Mouse (Mus musculus) intestine, postnatal 0 days (tissue): ENCODE measurements around the gene Ift81. TPM values are rescaled to one million over a fixed set of nuclear protein-coding genes. Genes with fewer than 3 reads are reported as not detected.

Experiments used
- ATAC-seq: fragments of 200-750 bp; cut with Nextera tagmentation; 2 replicates; pipeline ENCODE4 v1.8.0; 2017; ENCODE audit warnings: mild to moderate bottlenecking, moderate TSS enrichment, moderate library complexity
- H3K27ac ChIP-seq: fragments of 300-500 bp; sonication (generic); 2 replicates; pipeline ENCODE4 v1.5.1; 2014; ENCODE audit warnings: mild to moderate bottlenecking, low read depth, low read length, moderate library complexity
- H3K27me3 ChIP-seq: fragments of 300-500 bp; sonication (generic); replicated peaks from 2 replicates; pipeline ENCODE4 v1.6.1; 2014; ENCODE audit warnings: low read length, mixed read lengths; ENCODE audit not compliant: control insufficient read depth, insufficient read depth
- H3K36me3 ChIP-seq: fragments of 300-500 bp; sonication (generic); 2 replicates; pipeline ENCODE4 v1.6.1; 2014; ENCODE audit warnings: mild to moderate bottlenecking, moderate library complexity; ENCODE audit not compliant: control insufficient read depth, insufficient read depth
- H3K4me1 ChIP-seq: fragments of 300-500 bp; sonication (generic); replicated peaks from 2 replicates; pipeline ENCODE4 v1.6.1; 2014; ENCODE audit warnings: antibody characterized with exemption, low read length, mixed read lengths; ENCODE audit not compliant: control insufficient read depth, insufficient read depth
- H3K4me2 ChIP-seq: fragments of 300-500 bp; sonication (generic); replicated peaks from 2 replicates; pipeline ENCODE4 v1.6.1; 2014; ENCODE audit warnings: low read depth, mild to moderate bottlenecking, moderate library complexity
- H3K4me3 ChIP-seq: fragments of 300-500 bp; sonication (generic); 2 replicates; pipeline ENCODE4 v1.5.1; 2014; ENCODE audit warnings: low read depth, low read length
- H3K9ac ChIP-seq: fragments of 300-500 bp; sonication (generic); 2 replicates; pipeline ENCODE4 v1.6.1; 2014; ENCODE audit warnings: mild to moderate bottlenecking, low read depth, low read length
- H3K9me3 ChIP-seq: fragments of 300-500 bp; sonication (generic); 2 replicates; pipeline ENCODE4 v1.6.1; 2016; ENCODE audit warnings: mixed run types; ENCODE audit not compliant: control insufficient read depth
- CTCF ChIP-seq: sonication (generic); IDR thresholded peaks from 2 replicates; pipeline ENCODE4 v1.5.1; 2016; ENCODE audit warnings: low read depth, mild to moderate bottlenecking, control low read depth, antibody characterized with exemption, moderate library complexity
- WGBS: fragments of 180-500 bp; shearing (Covaris S2); extraction: QIAGEN DNeasy Blood & Tissue Kit; methylation state at CpG from one replicate; pipeline ENCODE4 v1.1.7; 2014; 5-methylcytosine and 5-hydroxymethylcytosine counted together
- polyA plus RNA-seq: library from polyadenylated mRNA; unstranded; fragments of >200 nt; fragmentation: Nextera tagmentation; extraction: Ambion mirVana; gene quantifications from 2 replicates; pipeline ENCODE4 v1.2.1, GENCODE M21; 2015

The Ift81 gene
- polyA plus RNA-seq, 1 experiment from 2014 or later = 11.7 TPM

- Histone ChIP-seq H3K36me3 (peaks cover 4% of the 10 kb centered on the region; the same call in 1 of the 2 replicates), H3K27me3 (no peaks in the 10 kb centered on the region), H3K9me3 (no peaks in the 10 kb centered on the region), H3K27ac (peak overlapping the region; percentile 100), H3K4me2 (peak overlapping the region; percentile 82), H3K4me3 (peak overlapping the region; percentile 90), H3K9ac (peak overlapping the region; percentile 97), H3K4me1 (0 out of 2 replicates have a peak, but pooled peaks cover 4% of the 10 kb centered on the region)
- no peak; the same call in 1 of the 2 replicates for TF ChIP-seq CTCF
- ATAC-seq = peak; percentile 35
- WGBS = under 1% methylated on average over 89 of the region's 113 CpGs
Measured at GRCm38 (mm10) chr5:122501101-122502076, 112.9 kb downstream of the Ift81 start.

GRCm38 (mm10) chr5:122500563-122500962 lies 113.8 kb downstream of the Ift81 start:
- no peaks in the 10 kb centered on the region for H3K9me3 ChIP-seq
- H3K27ac ChIP-seq = 0 out of 2 replicates have a peak overlapping the region, but pooled peaks have one; percentile 100
- peak overlapping the region; percentile 97; the same call in 1 of the 2 replicates for H3K9ac ChIP-seq
- H3K36me3 ChIP-seq = peaks cover 10% of the 10 kb centered on the region; the same call in 1 of the 2 replicates
- no peak for TF ChIP-seq CTCF
- H3K4me1 ChIP-seq = 0 out of 2 replicates have a peak, but pooled peaks cover 4% of the 10 kb centered on the region
- WGBS = 11% methylated on average over 5 of the region's 5 CpGs
- ATAC-seq = no peak
- no peaks in the 10 kb centered on the region for H3K27me3 ChIP-seq
- peak overlapping the region; percentile 90 for H3K4me3 ChIP-seq
- peak overlapping the region; percentile 82 for H3K4me2 ChIP-seq

Other genes with a start within 250 kb of the Ift81 start
- gene Gpn3, start 242.6 kb downstream of the Ift81 start, polyA plus RNA-seq = 34.1 and 37.3 TPM in 2 replicates
- gene Fam216a, start 242.2 kb downstream of the Ift81 start, polyA plus RNA-seq = 15.1 and 15.9 TPM in 2 replicates
- 166 and 171 TPM in 2 replicates for gene Arpc3, start 222.6 kb downstream of the Ift81 start, polyA plus RNA-seq
- 22.5 and 22.8 TPM in 2 replicates for gene Anapc7, start 192.8 kb downstream of the Ift81 start, polyA plus RNA-seq
- 26.1 and 27.3 TPM in 2 replicates for gene Atp2a2, start 112.3 kb downstream of the Ift81 start, polyA plus RNA-seq
- 1.6 and 2.7 TPM in 2 replicates for gene P2rx7, start 29.4 kb upstream of the Ift81 start, polyA plus RNA-seq
- 90.3 and 104 TPM in 2 replicates for gene P2rx4, start 93.0 kb upstream of the Ift81 start, polyA plus RNA-seq
- gene Camkk2, start 164.9 kb upstream of the Ift81 start, polyA plus RNA-seq = 11.0 and 13.4 TPM in 2 replicates
- gene Anapc5, start 206.8 kb upstream of the Ift81 start, polyA plus RNA-seq = 134 and 145 TPM in 2 replicates
- gene Rnf34, start 235.5 kb upstream of the Ift81 start, polyA plus RNA-seq = 18.3 and 21.0 TPM in 2 replicates